Mouse (Mus musculus): ENCODE measurements around the gene H2al1o. TPM values are rescaled to one million over a fixed set of nuclear protein-coding genes. Genes with fewer than 3 reads are reported as not detected.

The H2al1o gene
- polyA plus RNA-seq (2012; rRNA removed; ENCODE audit: low replicate concordance) = not detected in 2 replicates

DNA sequence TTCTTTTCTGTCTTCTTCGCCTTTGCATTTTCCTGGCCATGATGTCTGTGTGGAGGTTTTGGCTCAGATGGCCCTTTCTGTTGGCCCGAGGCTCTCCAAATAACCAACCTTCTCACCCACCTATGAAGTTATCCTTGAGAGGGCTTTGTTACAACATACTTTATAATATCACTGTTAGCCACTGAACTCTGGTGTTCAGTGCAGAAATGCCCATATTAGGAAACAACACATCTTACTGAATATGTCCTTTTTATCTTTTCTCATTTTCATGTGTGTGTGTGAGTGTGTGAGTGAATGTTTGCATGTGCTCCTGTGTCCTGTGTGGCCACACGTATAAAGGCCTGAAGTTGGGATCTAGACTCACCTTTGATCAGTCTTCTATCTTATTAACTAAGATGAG, at the start of gene H2al1o:
Gene H2al1o, minus strand, starts transcription at position 101 of the 400 bp plus-strand sequence.

Other genes starting within 250 kb of the H2al1o start
- gene H2al1k, start 221.8 kb downstream of the H2al1o start, polyA plus RNA-seq (2012; rRNA removed; ENCODE audit: low replicate concordance) = 0.79 TPM in 1 of 2 replicates, not detected in the other
- 0.19 and 0.25 TPM in 2 replicates for gene Cybb, start 84.6 kb downstream of the H2al1o start, polyA plus RNA-seq (2012; rRNA removed; ENCODE audit: low replicate concordance)
- 0.90 and 1.2 TPM in 2 replicates for gene Dynlt3, start 90.6 kb upstream of the H2al1o start, polyA plus RNA-seq (2012; rRNA removed; ENCODE audit: low replicate concordance)